Mouse (Mus musculus) erythroid progenitor cell, adult 5-6 weeks (primary cell): ENCODE results near the gene Ulk4. TPM values are rescaled to one million over a fixed set of nuclear protein-coding genes. Genes with fewer than 3 reads are reported as not detected.

Experiments
- ATAC-seq: replicated peaks from 2 replicates; pipeline ENCODE4 v1.8.0; 2016; ENCODE audit warnings: moderate number of reproducible peaks, mild to moderate bottlenecking, moderate TSS enrichment, inconsistent platforms; ENCODE audit not compliant: poor library complexity, low FRiP score, severe bottlenecking
- total RNA-seq, 2 experiments: library from RNA; stranded (forward) in 1 of 2; stranded (reverse) in 1 of 2; fragments of 150-400 nt in 1 of 2; fragments of 186-747, 209-891 nt in 1 of 2; gene quantifications; 2 replicates each; pipeline versions ENCODE4 v1.2.3 to v1.2.4; 2015 to 2017; ENCODE audit warnings: low replicate concordance in 2 of 2

Gene Ulk4
- total RNA-seq (2015; ENCODE audit: low replicate concordance), result 2.5 TPM in 1 of 2 replicates, not detected in the other
- 3.1 TPM in 1 of 2 replicates, not detected in the other for total RNA-seq (2017; ENCODE audit: low replicate concordance)

GRCm38 (mm10) chr9:121277118-121278060 lies at the start of gene Ulk4:
Gene Ulk4, minus strand, starts transcription at chr9:121277197.
- peak; percentile 96 for ATAC-seq

GRCm38 (mm10) chr9:121322034-121322433 lies 45.0 kb upstream of the Ulk4 start:
- no peak for ATAC-seq

GRCm38 (mm10) chr9:121321118-121321517 lies 44.1 kb upstream of the Ulk4 start:
- ATAC-seq, result no peak

- no peak for ATAC-seq
These were observed 43.4 kb upstream of the Ulk4 start for GRCm38 (mm10) chr9:121320433-121320832.

- ATAC-seq, result no peak
These were observed 42.4 kb upstream of the Ulk4 start for GRCm38 (mm10) chr9:121319323-121319966.

GRCm38 (mm10) chr9:121316621-121317405 lies 39.8 kb upstream of the Ulk4 start:
- ATAC-seq, result no peak

- ATAC-seq, result no peak
These were observed 39.1 kb upstream of the Ulk4 start for GRCm38 (mm10) chr9:121315901-121316595.

DNA sequence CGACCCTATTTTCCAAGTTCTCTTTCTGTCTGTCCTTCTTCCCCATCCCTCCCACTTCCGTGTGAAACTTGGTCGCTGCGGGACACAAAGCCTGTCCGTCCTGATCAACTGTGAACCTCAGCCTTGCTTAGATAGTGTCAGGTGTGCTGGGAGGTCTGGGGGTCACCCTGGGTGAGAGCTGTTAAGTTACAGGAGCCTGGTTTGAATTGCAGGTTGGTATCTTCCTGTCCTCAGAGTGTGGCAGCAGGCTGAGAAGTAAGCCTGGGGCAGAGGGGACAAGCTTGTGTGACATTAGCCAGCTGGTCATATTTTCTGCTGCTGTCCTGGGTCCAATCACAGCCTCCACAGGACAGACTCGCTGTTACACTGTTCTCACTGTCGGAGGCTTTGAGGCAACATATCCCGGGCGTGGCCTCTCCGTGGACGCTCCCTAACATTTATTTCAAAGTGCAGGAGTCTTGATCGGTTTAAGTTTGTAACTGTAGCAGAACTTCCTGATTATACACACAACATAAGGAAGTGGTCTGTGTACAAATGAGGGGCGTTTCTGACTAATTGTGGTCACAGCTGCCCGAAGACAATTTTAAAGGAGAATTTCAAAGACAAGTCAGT lies 37.6 kb upstream of the Ulk4 start:
- ATAC-seq, result no peak

DNA sequence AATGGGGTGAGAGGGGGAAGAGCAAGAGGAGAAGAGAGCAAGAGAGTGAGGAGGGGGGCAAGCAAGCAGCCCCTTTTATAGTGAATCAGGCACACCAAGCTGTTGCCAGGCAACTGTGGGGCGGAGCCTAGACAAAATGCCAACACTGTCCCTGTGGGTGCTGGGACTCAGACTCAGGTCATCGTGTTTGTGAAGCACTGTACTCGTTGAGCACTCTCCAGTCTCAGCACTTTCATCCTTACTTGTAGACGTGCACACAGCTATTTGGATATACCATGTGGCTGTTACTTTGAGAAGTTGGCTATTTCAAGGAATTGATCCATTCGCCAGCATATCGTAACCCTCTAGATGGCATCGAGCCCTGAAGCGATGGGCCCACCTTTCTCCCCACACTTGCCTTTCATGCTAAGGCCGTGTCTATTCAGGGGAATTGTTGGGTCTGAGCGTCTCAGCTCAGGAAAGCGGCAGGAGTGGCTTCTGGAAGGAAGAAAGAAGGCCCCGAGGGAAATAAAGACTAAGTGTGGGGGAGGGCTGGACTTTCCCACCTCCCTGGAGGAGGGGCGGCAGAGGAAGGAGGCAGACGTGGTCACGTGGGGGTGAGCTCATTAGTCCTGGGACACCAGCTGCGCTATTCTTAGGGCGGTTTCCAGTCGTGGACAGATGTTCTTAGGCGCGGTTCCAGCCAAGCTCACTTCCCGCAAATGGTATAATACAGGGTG lies 36.8 kb upstream of the Ulk4 start:
- ATAC-seq, result no peak

GRCm38 (mm10) chr9:121312237-121312891 lies 35.4 kb upstream of the Ulk4 start:
- ATAC-seq, result no peak

DNA sequence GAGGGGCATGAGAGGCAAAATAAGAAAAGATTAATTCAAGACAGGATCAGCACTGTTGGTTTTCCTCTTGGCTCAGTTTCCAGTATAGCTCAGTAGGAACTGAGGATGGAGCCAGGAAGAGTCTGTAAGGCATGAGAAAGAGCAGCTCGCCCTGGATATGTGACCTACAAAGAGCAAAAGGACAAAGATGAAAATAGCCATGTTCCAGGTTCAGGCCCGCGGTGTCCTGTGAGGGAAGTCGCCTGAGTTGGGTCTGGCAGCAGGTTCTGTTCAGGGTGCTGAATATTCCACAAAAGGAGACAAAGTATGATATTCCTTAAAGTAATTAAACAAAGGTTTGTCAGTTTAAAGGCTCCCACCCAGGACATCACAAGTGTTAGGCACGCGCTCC lies 34.8 kb upstream of the Ulk4 start:
- ATAC-seq, result no peak

DNA sequence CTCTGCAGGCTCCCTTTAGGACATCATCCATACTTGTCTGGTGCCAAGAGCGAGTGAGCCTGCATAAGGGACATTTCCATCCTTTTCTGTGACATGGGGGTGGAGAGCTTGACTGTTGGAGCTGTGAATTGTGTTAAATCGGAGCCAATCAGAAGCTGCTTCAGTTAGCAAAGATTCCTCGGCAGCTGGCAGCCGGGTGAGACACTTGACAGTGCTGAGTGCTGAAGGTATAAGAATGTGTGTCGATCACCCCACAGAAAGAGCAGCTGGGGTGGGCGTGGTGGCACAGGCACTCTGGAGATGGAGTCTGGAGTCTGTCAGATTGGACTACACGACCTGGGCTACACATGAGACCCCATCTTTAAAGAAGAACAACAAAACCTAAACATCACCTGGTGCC lies 33.5 kb upstream of the Ulk4 start:
- no peak for ATAC-seq

GRCm38 (mm10) chr9:121309287-121309686 lies 32.3 kb upstream of the Ulk4 start:
- no peak for ATAC-seq

DNA sequence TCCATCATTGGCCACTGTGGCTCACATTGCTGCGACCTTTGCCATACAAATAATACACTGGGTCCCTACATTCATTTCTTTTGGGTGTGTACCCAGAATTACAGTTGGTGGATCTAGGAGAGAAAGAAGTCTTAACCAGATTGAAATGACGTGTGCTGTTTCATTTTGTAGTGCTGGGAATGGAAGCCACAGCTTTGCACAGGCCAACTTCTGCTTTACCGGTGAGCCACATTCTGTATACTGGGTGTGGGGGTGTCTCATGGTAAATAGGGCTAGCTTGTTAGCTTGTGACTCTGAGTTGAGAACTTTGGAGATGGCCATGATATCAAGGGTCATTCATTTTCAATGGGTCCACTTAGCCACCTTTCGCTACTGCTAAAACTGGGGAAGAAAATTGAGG lies 28.5 kb upstream of the Ulk4 start:
- ATAC-seq, result no peak

- no peak for ATAC-seq
These were observed 27.5 kb upstream of the Ulk4 start for GRCm38 (mm10) chr9:121304520-121304919.

GRCm38 (mm10) chr9:121303748-121304147 lies 26.8 kb upstream of the Ulk4 start:
- ATAC-seq, result no peak

DNA sequence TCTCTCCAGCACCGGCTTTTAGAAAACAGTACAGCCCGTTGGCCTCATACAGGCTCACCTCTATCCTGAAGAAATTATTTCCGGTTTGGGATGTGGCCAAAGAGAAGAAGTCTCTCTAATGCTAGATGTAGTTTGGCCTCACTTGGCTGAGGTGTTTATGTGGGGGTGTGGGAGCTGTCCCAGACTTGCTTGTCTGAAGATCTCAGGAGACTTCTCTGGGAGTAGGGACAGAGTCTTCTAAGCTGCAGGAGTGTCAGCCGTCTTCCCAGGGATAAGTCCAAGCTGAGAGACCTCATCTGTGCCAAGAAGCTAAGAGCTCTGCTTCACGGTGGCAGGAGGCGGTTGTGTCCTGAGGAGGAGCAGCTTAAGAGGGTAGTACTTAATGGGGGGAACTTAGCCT lies 26.1 kb upstream of the Ulk4 start:
- no peak for ATAC-seq

DNA sequence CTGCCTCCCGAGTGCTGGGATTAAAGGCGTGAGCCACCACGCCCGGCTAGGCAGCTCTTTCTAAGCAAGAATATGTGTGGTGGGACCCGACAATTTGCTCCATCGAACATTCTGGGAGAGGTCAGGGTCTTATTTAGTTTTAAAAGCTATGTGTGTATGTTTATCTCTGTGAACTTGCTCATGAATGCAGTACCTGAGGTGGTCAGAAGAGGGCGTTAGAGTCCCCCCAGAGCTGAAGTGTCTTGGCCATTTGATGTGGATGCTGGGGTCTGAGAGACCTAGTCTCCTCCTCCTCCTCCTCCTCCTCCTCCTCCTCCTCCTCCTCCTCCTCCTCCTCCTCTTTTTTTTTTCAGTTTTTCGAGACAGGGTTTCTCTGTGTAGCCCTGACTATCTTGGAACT lies 25.5 kb upstream of the Ulk4 start:
- no peak for ATAC-seq
